Mouse (Mus musculus): Measurements from ENCODE around the gene Slc39a2. TPM values are rescaled to one million over a fixed set of nuclear protein-coding genes. Genes with fewer than 3 reads are reported as not detected.

The Slc39a2 gene
- total RNA-seq, 1 experiment: 0.49 TPM

GRCm38 (mm10) chr14:51893094-51893794 lies 555 bp downstream of the Slc39a2 start:
- Histone ChIP-seq H3K4me1 (ENCODE audit: control insufficient read depth in 2 of 2, insufficient read depth in 2 of 2, low read length in 2 of 2, poor library complexity in 1 of 2) (peaks cover 6 to 16% of the 10 kb centered on the region in 2 experiments; a peak in 2 of 4 replicates), H3K4me3 (ENCODE audit: insufficient read depth in 1 of 2, low read depth in 1 of 2, low read length in 2 of 2, poor library complexity in 1 of 2, severe bottlenecking in 1 of 2) (no peak overlapping the region), H3K9me3 (ENCODE audit: control insufficient read depth, insufficient read depth, low read depth, low read length) (no peaks in the 10 kb centered on the region), H3K9ac (ENCODE audit: insufficient read depth, low read depth, low read length, poor library complexity, severe bottlenecking) (no peak overlapping the region), H3K36me3 (ENCODE audit: control insufficient read depth, insufficient read depth, low read length, poor library complexity, severe bottlenecking) (peaks cover 30% of the 10 kb centered on the region), H3K27ac (ENCODE audit: insufficient read depth, low read depth, low read length, poor library complexity, severe bottlenecking) (no peak overlapping the region)
- in situ Hi-C loops (cut with MboI; ENCODE audit: low sequenced_read_pairs in 2 of 2, unreplicated experiment in 2 of 2): no loop called here
- TF ChIP-seq ZC3H11A (IDR thresholded peaks at IDR 0.05; ENCODE audit: borderline replicate concordance, low read depth, low read length) (no peak), CHD2 (IDR thresholded peaks at IDR 0.05; ENCODE audit: low read depth, low read length) (no peak), MAFK (IDR thresholded peaks at IDR 0.05; ENCODE audit: insufficient read depth, low read depth, low read length) (no peak), ZNF384 (IDR thresholded peaks at IDR 0.05; ENCODE audit: low read depth, low read length) (no peak), HCFC1 (IDR thresholded peaks at IDR 0.05; ENCODE audit: borderline replicate concordance, insufficient read depth, low read length) (no peak)
- no peak for DNase-seq (ENCODE audit: low read depth, low spot score)

GRCm38 (mm10) chr14:51893809-51894208 lies 1.1 kb downstream of the Slc39a2 start:
- Histone ChIP-seq H3K27ac (ENCODE audit: insufficient read depth, low read depth, low read length, poor library complexity, severe bottlenecking) (no peak overlapping the region), H3K36me3 (ENCODE audit: control insufficient read depth, insufficient read depth, low read length, poor library complexity, severe bottlenecking) (peaks cover 27% of the 10 kb centered on the region), H3K4me1 (ENCODE audit: control insufficient read depth in 2 of 2, insufficient read depth in 2 of 2, low read length in 2 of 2, poor library complexity in 1 of 2) (peaks cover 6 to 16% of the 10 kb centered on the region in 2 experiments; a peak in 2 of 4 replicates), H3K9me3 (ENCODE audit: control insufficient read depth, insufficient read depth, low read depth, low read length) (no peaks in the 10 kb centered on the region), H3K4me3 (ENCODE audit: insufficient read depth in 1 of 2, low read depth in 1 of 2, low read length in 2 of 2, poor library complexity in 1 of 2, severe bottlenecking in 1 of 2) (no peak overlapping the region), H3K9ac (ENCODE audit: insufficient read depth, low read depth, low read length, poor library complexity, severe bottlenecking) (no peak overlapping the region)
- no peak for DNase-seq (ENCODE audit: low read depth, low spot score)
- in situ Hi-C loops (cut with MboI; ENCODE audit: low sequenced_read_pairs in 2 of 2, unreplicated experiment in 2 of 2): no loop called here
- TF ChIP-seq ZC3H11A (IDR thresholded peaks at IDR 0.05; ENCODE audit: borderline replicate concordance, low read depth, low read length) (no peak), MAFK (IDR thresholded peaks at IDR 0.05; ENCODE audit: insufficient read depth, low read depth, low read length) (no peak), HCFC1 (IDR thresholded peaks at IDR 0.05; ENCODE audit: borderline replicate concordance, insufficient read depth, low read length) (no peak), ZNF384 (IDR thresholded peaks at IDR 0.05; ENCODE audit: low read depth, low read length) (no peak), CHD2 (IDR thresholded peaks at IDR 0.05; ENCODE audit: low read depth, low read length) (no peak)

GRCm38 (mm10) chr14:51895071-51895470 lies 2.4 kb downstream of the Slc39a2 start:
- H3K4me3 ChIP-seq (ENCODE audit: insufficient read depth in 1 of 2, low read depth in 1 of 2, low read length in 2 of 2, poor library complexity in 1 of 2, severe bottlenecking in 1 of 2): no peak overlapping the region
- in situ Hi-C loops (cut with MboI; ENCODE audit: low sequenced_read_pairs in 2 of 2, unreplicated experiment in 2 of 2): no loop called here
- no peak for TF ChIP-seq HCFC1 (IDR thresholded peaks at IDR 0.05; ENCODE audit: borderline replicate concordance, insufficient read depth, low read length)
- TF ChIP-seq MAFK (IDR thresholded peaks at IDR 0.05; ENCODE audit: insufficient read depth, low read depth, low read length): no peak
- TF ChIP-seq CHD2 (IDR thresholded peaks at IDR 0.05; ENCODE audit: low read depth, low read length): no peak
- TF ChIP-seq ZC3H11A (IDR thresholded peaks at IDR 0.05; ENCODE audit: borderline replicate concordance, low read depth, low read length): no peak
- no peak for TF ChIP-seq ZNF384 (IDR thresholded peaks at IDR 0.05; ENCODE audit: low read depth, low read length)
- peaks cover 6 to 16% of the 10 kb centered on the region in 2 experiments; a peak in 2 of 4 replicates for H3K4me1 ChIP-seq (ENCODE audit: control insufficient read depth in 2 of 2, insufficient read depth in 2 of 2, low read length in 2 of 2, poor library complexity in 1 of 2)
- peaks cover 15% of the 10 kb centered on the region for H3K36me3 ChIP-seq (ENCODE audit: control insufficient read depth, insufficient read depth, low read length, poor library complexity, severe bottlenecking)
- no peak overlapping the region for H3K27ac ChIP-seq (ENCODE audit: insufficient read depth, low read depth, low read length, poor library complexity, severe bottlenecking)
- no peak for DNase-seq (ENCODE audit: low read depth, low spot score)
- no peaks in the 10 kb centered on the region for H3K9me3 ChIP-seq (ENCODE audit: control insufficient read depth, insufficient read depth, low read depth, low read length)
- no peak overlapping the region for H3K9ac ChIP-seq (ENCODE audit: insufficient read depth, low read depth, low read length, poor library complexity, severe bottlenecking)

GRCm38 (mm10) chr14:51896019-51896418 lies 3.3 kb downstream of the Slc39a2 start:
- H3K9ac ChIP-seq (ENCODE audit: insufficient read depth, low read depth, low read length, poor library complexity, severe bottlenecking): no peak overlapping the region
- no peak overlapping the region for H3K27ac ChIP-seq (ENCODE audit: insufficient read depth, low read depth, low read length, poor library complexity, severe bottlenecking)
- peaks cover 6 to 16% of the 10 kb centered on the region in 2 experiments; a peak in 2 of 4 replicates for H3K4me1 ChIP-seq (ENCODE audit: control insufficient read depth in 2 of 2, insufficient read depth in 2 of 2, low read length in 2 of 2, poor library complexity in 1 of 2)
- TF ChIP-seq CHD2 (IDR thresholded peaks at IDR 0.05; ENCODE audit: low read depth, low read length): no peak
- TF ChIP-seq MAFK (IDR thresholded peaks at IDR 0.05; ENCODE audit: insufficient read depth, low read depth, low read length): no peak
- TF ChIP-seq HCFC1 (IDR thresholded peaks at IDR 0.05; ENCODE audit: borderline replicate concordance, insufficient read depth, low read length): no peak
- no peak for TF ChIP-seq ZNF384 (IDR thresholded peaks at IDR 0.05; ENCODE audit: low read depth, low read length)
- TF ChIP-seq ZC3H11A (IDR thresholded peaks at IDR 0.05; ENCODE audit: borderline replicate concordance, low read depth, low read length): no peak
- H3K4me3 ChIP-seq (ENCODE audit: insufficient read depth in 1 of 2, low read depth in 1 of 2, low read length in 2 of 2, poor library complexity in 1 of 2, severe bottlenecking in 1 of 2): no peak overlapping the region
- peaks cover 8% of the 10 kb centered on the region for H3K36me3 ChIP-seq (ENCODE audit: control insufficient read depth, insufficient read depth, low read length, poor library complexity, severe bottlenecking)
- no peak for DNase-seq (ENCODE audit: low read depth, low spot score)
- in situ Hi-C loops (cut with MboI; ENCODE audit: low sequenced_read_pairs in 2 of 2, unreplicated experiment in 2 of 2): no loop called here
- no peaks in the 10 kb centered on the region for H3K9me3 ChIP-seq (ENCODE audit: control insufficient read depth, insufficient read depth, low read depth, low read length)

Data from ES-E14 (cell line).